Mouse (Mus musculus): ENCODE measurements around the gene Msn. TPM values are rescaled to one million over a fixed set of nuclear protein-coding genes. Genes with fewer than 3 reads are reported as not detected.

The Msn gene
- polyA plus RNA-seq, 1 experiment from 2014 or later = 173 TPM

- DNase-seq (peak; percentile 48), ATAC-seq (ENCODE audit: insufficient read depth) (peak; percentile 21; the same call in 1 of the 2 replicates)
- 38% methylated on average over 3 of the region's 3 CpGs for WGBS
- Histone ChIP-seq H3K4me3 (ENCODE audit: low read depth, low read length) (no peak overlapping the region), H3K36me3 (ENCODE audit: insufficient read depth) (no peaks in the 10 kb centered on the region), H3K27me3 (ENCODE audit: insufficient read depth, low read length) (no peaks in the 10 kb centered on the region), H3K4me2 (no peak overlapping the region), H3K27ac (ENCODE audit: low read depth) (no peak overlapping the region), H3K9me3 (ENCODE audit: low read depth, low read length) (no peaks in the 10 kb centered on the region), H3K4me1 (ENCODE audit: insufficient read depth) (no peaks in the 10 kb centered on the region), H3K9ac (no peak overlapping the region)
- no peak for TF ChIP-seq CTCF (IDR thresholded peaks at IDR 0.05; ENCODE audit: low read depth)
Observed at GRCm38 (mm10) chrX:96107427-96108291, 11.8 kb downstream of the Msn start.

- H3K27ac ChIP-seq (ENCODE audit: low read depth) = no peak overlapping the region
- H3K36me3 ChIP-seq (ENCODE audit: insufficient read depth) = 0 out of 2 replicates have a peak, but pooled peaks cover 4% of the 10 kb centered on the region
- H3K4me3 ChIP-seq (ENCODE audit: low read depth, low read length) = no peak overlapping the region
- TF ChIP-seq CTCF (IDR thresholded peaks at IDR 0.05; ENCODE audit: low read depth) = no peak
- H3K4me1 ChIP-seq (ENCODE audit: insufficient read depth) = no peaks in the 10 kb centered on the region
- H3K9ac ChIP-seq = no peak overlapping the region
- no peaks in the 10 kb centered on the region for H3K27me3 ChIP-seq (ENCODE audit: insufficient read depth, low read length)
- no peak for ATAC-seq (ENCODE audit: insufficient read depth)
- no peak for DNase-seq
- no peak overlapping the region for H3K4me2 ChIP-seq
- H3K9me3 ChIP-seq (ENCODE audit: low read depth, low read length) = no peaks in the 10 kb centered on the region
Observed at GRCm38 (mm10) chrX:96113106-96113634, 17.3 kb downstream of the Msn start.

DNA sequence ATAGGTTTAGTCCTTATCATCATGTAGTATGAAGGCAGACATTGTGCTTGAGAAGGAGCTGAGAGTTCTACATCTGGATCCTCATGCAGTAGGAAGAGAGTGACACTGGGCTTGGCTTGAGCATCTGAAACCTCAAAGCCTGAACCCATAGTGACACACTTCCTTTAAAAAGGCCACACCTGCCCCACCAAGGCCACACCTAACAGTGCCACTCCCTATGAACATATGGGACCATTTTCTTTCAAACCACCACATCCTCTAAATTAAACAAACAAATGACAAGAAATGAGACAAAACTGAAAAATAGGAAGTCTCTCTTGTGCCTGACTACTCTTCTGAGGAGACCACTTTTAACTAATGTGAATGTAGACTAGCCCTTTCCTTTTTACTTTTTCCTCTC, 19.7 kb downstream of the Msn start:
- DNase-seq (no peak), ATAC-seq (ENCODE audit: insufficient read depth) (no peak)
- H3K27me3 ChIP-seq (ENCODE audit: insufficient read depth, low read length) = no peaks in the 10 kb centered on the region
- H3K4me2 ChIP-seq = no peak overlapping the region
- no peaks in the 10 kb centered on the region for H3K9me3 ChIP-seq (ENCODE audit: low read depth, low read length)
- H3K36me3 ChIP-seq (ENCODE audit: insufficient read depth) = 0 out of 2 replicates have a peak, but pooled peaks cover 4% of the 10 kb centered on the region
- no peak overlapping the region for H3K4me3 ChIP-seq (ENCODE audit: low read depth, low read length)
- H3K9ac ChIP-seq = no peak overlapping the region
- H3K4me1 ChIP-seq (ENCODE audit: insufficient read depth) = no peaks in the 10 kb centered on the region
- no peak for TF ChIP-seq CTCF (IDR thresholded peaks at IDR 0.05; ENCODE audit: low read depth)
- no peak overlapping the region for H3K27ac ChIP-seq (ENCODE audit: low read depth)

DNA sequence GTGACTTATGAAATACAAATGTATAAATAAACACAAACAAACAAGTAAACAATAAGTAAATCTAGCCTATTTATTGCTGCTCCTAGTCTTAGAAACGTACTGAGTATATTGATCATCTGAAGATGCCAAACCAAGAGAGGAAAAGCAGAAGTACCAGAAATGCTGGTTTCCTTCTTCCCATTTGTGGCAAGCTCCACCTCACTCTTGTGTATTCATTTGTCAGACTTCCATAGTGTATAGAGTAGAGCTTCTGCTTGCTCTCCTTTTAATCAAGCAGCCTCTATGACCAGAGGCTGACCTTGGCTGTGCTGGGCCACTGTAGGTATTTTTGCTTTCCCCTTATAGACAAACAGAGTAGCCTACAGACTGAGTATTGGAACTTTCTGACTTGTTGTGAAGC, 21.5 kb downstream of the Msn start:
- no peak overlapping the region for H3K27ac ChIP-seq (ENCODE audit: low read depth)
- no peaks in the 10 kb centered on the region for H3K9me3 ChIP-seq (ENCODE audit: low read depth, low read length)
- no peak overlapping the region for H3K4me3 ChIP-seq (ENCODE audit: low read depth, low read length)
- 75% methylated on average over 1 of the region's 1 CpGs for WGBS
- H3K9ac ChIP-seq = no peak overlapping the region
- DNase-seq (no peak), ATAC-seq (ENCODE audit: insufficient read depth) (no peak)
- 0 out of 2 replicates have a peak, but pooled peaks cover 4% of the 10 kb centered on the region for H3K36me3 ChIP-seq (ENCODE audit: insufficient read depth)
- H3K4me2 ChIP-seq = no peak overlapping the region
- TF ChIP-seq CTCF (IDR thresholded peaks at IDR 0.05; ENCODE audit: low read depth) = no peak
- H3K4me1 ChIP-seq (ENCODE audit: insufficient read depth) = no peaks in the 10 kb centered on the region
- no peaks in the 10 kb centered on the region for H3K27me3 ChIP-seq (ENCODE audit: insufficient read depth, low read length)

- ATAC-seq (ENCODE audit: insufficient read depth) = no peak
- 69% methylated on average over 2 of the region's 2 CpGs for WGBS
- H3K27ac ChIP-seq (ENCODE audit: low read depth) = no peak overlapping the region
- H3K27me3 ChIP-seq (ENCODE audit: insufficient read depth, low read length) = no peaks in the 10 kb centered on the region
- no peaks in the 10 kb centered on the region for H3K4me1 ChIP-seq (ENCODE audit: insufficient read depth)
- no peak overlapping the region for H3K4me2 ChIP-seq
- no peak for TF ChIP-seq CTCF (IDR thresholded peaks at IDR 0.05; ENCODE audit: low read depth)
- 0 out of 2 replicates have a peak, but pooled peaks cover 4% of the 10 kb centered on the region for H3K36me3 ChIP-seq (ENCODE audit: insufficient read depth)
- no peak overlapping the region for H3K9ac ChIP-seq
- no peak overlapping the region for H3K4me3 ChIP-seq (ENCODE audit: low read depth, low read length)
- H3K9me3 ChIP-seq (ENCODE audit: low read depth, low read length) = no peaks in the 10 kb centered on the region
- no peak for DNase-seq
Observed at GRCm38 (mm10) chrX:96119997-96120396, 24.2 kb downstream of the Msn start.

GRCm38 (mm10) chrX:96121912-96122311, 26.1 kb downstream of the Msn start:
- Histone ChIP-seq H3K36me3 (ENCODE audit: insufficient read depth) (0 out of 2 replicates have a peak, but pooled peaks cover 4% of the 10 kb centered on the region), H3K4me3 (ENCODE audit: low read depth, low read length) (no peak overlapping the region), H3K27me3 (ENCODE audit: insufficient read depth, low read length) (no peaks in the 10 kb centered on the region), H3K4me2 (no peak overlapping the region), H3K27ac (ENCODE audit: low read depth) (no peak overlapping the region), H3K9ac (no peak overlapping the region), H3K9me3 (ENCODE audit: low read depth, low read length) (no peaks in the 10 kb centered on the region), H3K4me1 (ENCODE audit: insufficient read depth) (no peaks in the 10 kb centered on the region)
- DNase-seq (no peak), ATAC-seq (ENCODE audit: insufficient read depth) (no peak)
- 78% methylated on average over 1 of the region's 1 CpGs for WGBS
- TF ChIP-seq CTCF (IDR thresholded peaks at IDR 0.05; ENCODE audit: low read depth) = no peak

DNA sequence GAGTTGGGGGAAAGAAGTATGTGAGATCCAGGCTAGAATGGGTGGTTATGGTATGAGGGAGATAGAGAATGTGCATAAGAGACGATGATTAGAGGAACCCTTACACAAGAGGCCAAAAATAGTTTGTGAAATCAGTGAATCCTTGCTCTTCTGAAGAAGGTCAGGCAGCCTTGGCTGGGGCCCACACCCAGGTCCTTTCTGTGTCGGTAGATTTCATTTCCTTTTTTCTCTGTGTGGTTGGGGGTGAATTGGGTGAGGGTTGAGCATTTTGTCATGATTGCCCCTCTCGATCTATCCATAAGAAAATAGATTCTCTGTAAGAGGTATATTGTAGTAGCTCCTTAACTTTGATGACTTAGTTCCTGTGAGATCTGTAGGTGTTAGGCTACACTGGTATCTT, 31.0 kb downstream of the Msn start:
- Histone ChIP-seq H3K9me3 (ENCODE audit: low read depth, low read length) (no peaks in the 10 kb centered on the region), H3K27ac (ENCODE audit: low read depth) (no peak overlapping the region), H3K4me1 (ENCODE audit: insufficient read depth) (no peaks in the 10 kb centered on the region), H3K4me2 (no peak overlapping the region), H3K9ac (no peak overlapping the region), H3K27me3 (ENCODE audit: insufficient read depth, low read length) (no peaks in the 10 kb centered on the region), H3K4me3 (ENCODE audit: low read depth, low read length) (no peak overlapping the region), H3K36me3 (ENCODE audit: insufficient read depth) (no peaks in the 10 kb centered on the region)
- TF ChIP-seq CTCF (IDR thresholded peaks at IDR 0.05; ENCODE audit: low read depth) = no peak
- WGBS = 75% methylated on average over 3 of the region's 3 CpGs
- no peak for DNase-seq
- no peak for ATAC-seq (ENCODE audit: insufficient read depth)
